Mouse (Mus musculus) spleen, adult 2 months (tissue): Measurements from ENCODE around the gene Gtsf1l. TPM values are rescaled to one million over a fixed set of nuclear protein-coding genes. Genes with fewer than 3 reads are reported as not detected.
"Not testable (repeated sequence)": the region's sequence is repeated elsewhere in the genome, so short reads cannot be mapped to it uniquely, and the experiment has no call there.

Experiments
- DNase-seq, 2 experiments: peaks; one replicate each; pipeline versions ENCODE4 v3.0.0 to v3.0.0-alpha.2; 2012 to 2021; ENCODE audit warnings: low spot score in 2 of 2, low read depth in 1 of 2
- H3K27ac ChIP-seq: fragments of 200-500 bp; 2 replicates; pipeline ENCODE4 v1.5.1; 2012; ENCODE audit warnings: low read length, inconsistent platforms; ENCODE audit not compliant: insufficient read depth
- H3K27me3 ChIP-seq: fragments of 200-500 bp; 2 replicates; pipeline ENCODE4 v1.6.1; 2012; ENCODE audit warnings: mild to moderate bottlenecking, moderate library complexity, low read length, inconsistent platforms; ENCODE audit not compliant: control insufficient read depth, insufficient read depth
- H3K36me3 ChIP-seq: fragments of 200-500 bp; 2 replicates; pipeline ENCODE4 v1.6.1; 2012; ENCODE audit warnings: mild to moderate bottlenecking, low read length, inconsistent platforms; ENCODE audit not compliant: control insufficient read depth, insufficient read depth
- H3K4me1 ChIP-seq: fragments of 200-500 bp; 2 replicates; pipeline ENCODE4 v1.6.1; 2011; ENCODE audit warnings: inconsistent platforms; ENCODE audit not compliant: control insufficient read depth, insufficient read depth, insufficient read length
- H3K4me3 ChIP-seq: fragments of 200-500 bp; 2 replicates; pipeline ENCODE4 v1.5.1; 2011; ENCODE audit warnings: mild to moderate bottlenecking, inconsistent platforms; ENCODE audit not compliant: insufficient read depth, insufficient read length; ENCODE audit errors: extremely low read depth
- CTCF ChIP-seq: fragments of 200-500 bp; IDR thresholded peaks from 2 replicates; pipeline ENCODE4 v1.5.1; 2011; ENCODE audit warnings: mild to moderate bottlenecking, inconsistent platforms; ENCODE audit not compliant: insufficient read depth, insufficient read length, insufficient replicate concordance; ENCODE audit errors: extremely low read depth
- POLR2A ChIP-seq: fragments of 200-500 bp; IDR thresholded peaks from 2 replicates; pipeline ENCODE4 v1.6.1; 2011; ENCODE audit warnings: low read depth, low read length, inconsistent platforms
- WGBS: fragments of 180-500 bp; shearing (Covaris S2); methylation state at CpG from one replicate; pipeline ENCODE4 v1.1.7; 2018; 5-methylcytosine and 5-hydroxymethylcytosine counted together
- polyA plus RNA-seq: library from polyadenylated mRNA; depleted of rRNA; stranded (reverse); fragments of >200 nt; gene quantifications from 2 replicates; pipeline ENCODE4 v1.2.3, GENCODE M21; 2012

The Gtsf1l gene
- polyA plus RNA-seq, 1 experiment: not detected

DNA sequence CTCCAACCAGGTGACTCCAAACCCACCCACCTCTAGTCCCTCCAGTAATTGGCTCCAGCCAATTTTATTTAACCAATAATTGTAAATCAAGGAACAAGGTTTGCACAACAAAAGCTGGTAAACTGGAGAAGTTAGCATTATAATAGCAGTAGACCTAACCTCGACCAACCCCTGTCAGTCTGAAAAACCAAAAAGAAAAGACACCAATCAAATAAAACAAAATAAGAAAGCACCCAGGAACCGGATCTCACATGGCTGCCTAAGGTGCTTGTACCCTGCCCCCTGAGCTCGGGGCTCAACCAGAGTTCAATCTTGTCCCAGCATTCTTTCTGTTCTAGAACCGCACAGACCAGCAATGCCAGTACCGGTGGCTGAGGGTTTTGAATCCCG is 25.5 kb downstream of the Gtsf1l start:
- Histone ChIP-seq H3K27me3 (no peaks in the 10 kb centered on the region), H3K27ac (no peak overlapping the region), H3K4me1 (no peaks in the 10 kb centered on the region), H3K36me3 (no peaks in the 10 kb centered on the region), H3K4me3 (no peak overlapping the region)
- DNase-seq: no peak
- TF ChIP-seq CTCF (no peak), POLR2A (no peak)
- WGBS: 91% methylated on average over 6 of the region's 6 CpGs

- Histone ChIP-seq H3K27me3 (no peaks in the 10 kb centered on the region), H3K36me3 (no peaks in the 10 kb centered on the region), H3K27ac (no peak overlapping the region), H3K4me3 (no peak overlapping the region), H3K4me1 (no peaks in the 10 kb centered on the region)
- WGBS: 76% methylated on average over 8 of the region's 8 CpGs
- TF ChIP-seq POLR2A: no peak
- TF ChIP-seq CTCF: no peak
- DNase-seq: no peak
These were observed 26.2 kb downstream of the Gtsf1l start for GRCm38 (mm10) chr2:163061203-163062118.

DNA sequence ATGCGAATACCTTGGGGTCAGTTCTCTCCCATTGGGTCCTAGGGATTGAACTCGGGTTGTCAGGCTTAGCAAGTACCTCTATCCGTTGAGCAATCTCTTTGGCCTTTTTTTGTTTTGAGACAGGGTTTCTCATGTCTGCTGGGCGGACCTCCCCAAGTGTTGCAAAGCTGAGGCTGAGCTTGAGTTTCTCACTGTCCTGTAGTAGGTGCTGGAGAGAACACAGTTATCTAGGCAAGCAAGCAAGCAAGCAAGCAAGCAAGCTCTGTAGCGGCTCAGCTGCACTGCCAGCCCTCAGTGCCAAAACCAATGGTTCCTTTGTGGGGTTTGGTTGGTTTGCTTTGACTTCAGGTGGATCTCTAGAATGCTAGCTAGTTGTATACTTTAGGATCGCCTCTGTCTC is 27.0 kb downstream of the Gtsf1l start:
- H3K27me3 ChIP-seq: no peaks in the 10 kb centered on the region
- no peak overlapping the region for H3K4me3 ChIP-seq
- no peak overlapping the region for H3K27ac ChIP-seq
- no peaks in the 10 kb centered on the region for H3K4me1 ChIP-seq
- H3K36me3 ChIP-seq: no peaks in the 10 kb centered on the region
- DNase-seq: no peak
- TF ChIP-seq CTCF (no peak), POLR2A (no peak)
- WGBS: 89% methylated on average over 6 of the region's 6 CpGs

DNA sequence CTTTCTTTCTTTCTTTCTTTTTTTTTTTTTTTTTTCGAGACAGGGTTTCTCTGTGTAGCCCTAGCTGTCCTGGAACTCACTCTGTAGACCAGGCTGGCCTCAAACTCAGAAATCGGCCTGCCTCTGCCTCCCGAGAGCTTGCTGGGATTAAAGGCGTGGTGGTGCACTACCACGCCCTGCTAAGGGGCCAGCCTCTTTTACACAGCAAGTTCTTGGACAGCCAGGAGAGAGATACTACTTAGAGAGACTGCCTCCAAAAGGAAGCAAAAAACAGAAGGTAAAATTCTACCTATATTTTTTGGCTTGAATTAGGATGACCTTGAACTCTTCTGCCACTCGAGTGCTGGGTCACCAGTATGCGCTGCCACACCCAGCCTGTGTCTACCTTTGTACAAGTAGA is 28.7 kb downstream of the Gtsf1l start:
- H3K4me1 ChIP-seq, H3K27me3 ChIP-seq, H3K36me3 ChIP-seq, H3K4me3 ChIP-seq, H3K27ac ChIP-seq, DNase-seq: not testable (repeated sequence)
- 90% methylated on average over 7 of the region's 7 CpGs for WGBS

GRCm38 (mm10) chr2:163056584-163056983 is 31.1 kb downstream of the Gtsf1l start:
- WGBS: 89% methylated on average over 9 of the region's 9 CpGs
- no peak for TF ChIP-seq CTCF
- TF ChIP-seq POLR2A: no peak
- Histone ChIP-seq H3K4me1 (no peaks in the 10 kb centered on the region), H3K4me3 (no peak overlapping the region), H3K27ac (no peak overlapping the region), H3K27me3 (no peaks in the 10 kb centered on the region), H3K36me3 (no peaks in the 10 kb centered on the region)
- no peak for DNase-seq

- no peak overlapping the region for H3K27ac ChIP-seq
- 38% methylated on average over 5 of the region's 5 CpGs for WGBS
- H3K4me1 ChIP-seq: no peaks in the 10 kb centered on the region
- TF ChIP-seq POLR2A (no peak), CTCF (no peak)
- DNase-seq: no peak
- H3K36me3 ChIP-seq: no peaks in the 10 kb centered on the region
- no peaks in the 10 kb centered on the region for H3K27me3 ChIP-seq
- no peak overlapping the region for H3K4me3 ChIP-seq
These were observed 31.9 kb downstream of the Gtsf1l start for GRCm38 (mm10) chr2:163055715-163056114.

GRCm38 (mm10) chr2:163054891-163055494 is 32.7 kb downstream of the Gtsf1l start:
- Histone ChIP-seq H3K27ac (no peak overlapping the region), H3K27me3 (no peaks in the 10 kb centered on the region), H3K4me1 (no peaks in the 10 kb centered on the region), H3K36me3 (0 out of 2 replicates have a peak, but pooled peaks cover 1% of the 10 kb centered on the region), H3K4me3 (peak overlapping the region; percentile 64)
- under 1% methylated on average over 36 of the region's 38 CpGs for WGBS
- TF ChIP-seq CTCF (no peak), POLR2A (no peak)
- DNase-seq: peak in 1 of 2 experiments; percentile 4
